ENCODE assay signal across 28 mouse cellular contexts in genomic region chr1:181631371-181631770, GRCm38 (mm10). TPM values are rescaled to one million over a fixed set of nuclear protein-coding genes. Genes with fewer than 3 reads are reported as not detected.
"Had no signal": no experiment of that assay in that cellular context is flagged by ENCODE, and none has a peak within 500 bp of the region (broad histone marks: within the 10 kb centered on the region; RNA-seq: fewer than 3 reads in every experiment).

No protein-coding gene starts in this region.

- H3K27ac ChIP-seq: gastrocnemius, adult 2 months; heart, adult 2 months; heart, embryonic 13.5 days; heart, embryonic 15.5 days; hindbrain, embryonic 10.5 days; hindbrain, embryonic 12.5 days; hindbrain, embryonic 14.5 days; intestine, embryonic 15.5 days; layer of hippocampus, adult 2 months; left cerebral cortex, adult 2 months; limb, embryonic 13.5 days; limb, embryonic 15.5 days; liver, embryonic 12.5 days; liver, embryonic 14.5 days had no signal

- ATAC-seq: hindbrain, embryonic 16.5 days; inflammation-experienced regulatory T-cells, adult 6 months; intestine, embryonic 15.5 days; intestine, postnatal 0 days; liver, embryonic 12.5 days had no signal

- H3K4me3 ChIP-seq: gastrocnemius, adult 2 months; heart, adult 2 months; heart, embryonic 13.5 days; heart, embryonic 15.5 days; hindbrain, embryonic 10.5 days; hindbrain, embryonic 12.5 days; intestine, embryonic 15.5 days; layer of hippocampus, adult 2 months; left cerebral cortex, adult 2 months; limb, embryonic 13.5 days; limb, embryonic 15.5 days; liver, embryonic 12.5 days had no signal

- DNase-seq: gastrocnemius, adult 2 months; gastrocnemius, postnatal 10 days; gastrocnemius, postnatal 25 days; heart, adult 2 months; heart, postnatal 14 days; heart, postnatal 4 days; kidney, adult 18-20 months; kidney, adult 8-10 months; kidney, postnatal 10 days; kidney, postnatal 25 days; kidney, postnatal 4 days had no signal

- H3K9me3 ChIP-seq: heart, embryonic 13.5 days; heart, embryonic 15.5 days; hindbrain, embryonic 10.5 days; hindbrain, embryonic 12.5 days; intestine, embryonic 15.5 days; limb, embryonic 13.5 days; limb, embryonic 15.5 days; liver, embryonic 12.5 days had no signal

- H3K4me2 ChIP-seq: heart, embryonic 11.5 days; heart, embryonic 13.5 days; heart, embryonic 15.5 days; hindbrain, embryonic 12.5 days; hindbrain, embryonic 14.5 days; intestine, embryonic 15.5 days; limb, embryonic 13.5 days; limb, embryonic 15.5 days; liver, embryonic 12.5 days had no signal

- H3K27me3 ChIP-seq: heart, embryonic 13.5 days; heart, embryonic 15.5 days; hindbrain, embryonic 12.5 days; intestine, embryonic 15.5 days; liver, embryonic 12.5 days had no signal

- H3K36me3 ChIP-seq: heart, embryonic 13.5 days; heart, embryonic 15.5 days; hindbrain, embryonic 10.5 days; hindbrain, embryonic 12.5 days; intestine, embryonic 15.5 days; limb, embryonic 13.5 days; limb, embryonic 15.5 days; liver, embryonic 12.5 days had no signal

- H3K4me1 ChIP-seq: heart, embryonic 15.5 days; hindbrain, embryonic 10.5 days; hindbrain, embryonic 12.5 days; intestine, embryonic 15.5 days; limb, embryonic 15.5 days; liver, embryonic 12.5 days had no signal

- H3K9ac ChIP-seq: heart, embryonic 13.5 days; heart, embryonic 15.5 days; hindbrain, embryonic 12.5 days; hindbrain, embryonic 14.5 days; intestine, embryonic 15.5 days; limb, embryonic 13.5 days; limb, embryonic 15.5 days; liver, embryonic 12.5 days; liver, embryonic 14.5 days had no signal

RNA-seq across cellular contexts. Expression of gene Dnah14, which starts 55.0 kb away (rescaled TPM):
- total RNA-seq: gastrocnemius, adult 2 months; heart, adult 2 months; heart, postnatal 4 days; liver, adult 2 months had no signal
- polyA plus RNA-seq: heart, adult 2 months; liver, adult 2 months had no signal
